Mouse (Mus musculus) ovary, postnatal 36 days (tissue): Measurements from ENCODE around the gene Grin2a.

ENCODE experiments used
- DNase-seq: peaks from one replicate; pipeline ENCODE4 v3.0.0; 2022; ENCODE audit warnings: low spot score, mixed read lengths

Gene Grin2a

DNA sequence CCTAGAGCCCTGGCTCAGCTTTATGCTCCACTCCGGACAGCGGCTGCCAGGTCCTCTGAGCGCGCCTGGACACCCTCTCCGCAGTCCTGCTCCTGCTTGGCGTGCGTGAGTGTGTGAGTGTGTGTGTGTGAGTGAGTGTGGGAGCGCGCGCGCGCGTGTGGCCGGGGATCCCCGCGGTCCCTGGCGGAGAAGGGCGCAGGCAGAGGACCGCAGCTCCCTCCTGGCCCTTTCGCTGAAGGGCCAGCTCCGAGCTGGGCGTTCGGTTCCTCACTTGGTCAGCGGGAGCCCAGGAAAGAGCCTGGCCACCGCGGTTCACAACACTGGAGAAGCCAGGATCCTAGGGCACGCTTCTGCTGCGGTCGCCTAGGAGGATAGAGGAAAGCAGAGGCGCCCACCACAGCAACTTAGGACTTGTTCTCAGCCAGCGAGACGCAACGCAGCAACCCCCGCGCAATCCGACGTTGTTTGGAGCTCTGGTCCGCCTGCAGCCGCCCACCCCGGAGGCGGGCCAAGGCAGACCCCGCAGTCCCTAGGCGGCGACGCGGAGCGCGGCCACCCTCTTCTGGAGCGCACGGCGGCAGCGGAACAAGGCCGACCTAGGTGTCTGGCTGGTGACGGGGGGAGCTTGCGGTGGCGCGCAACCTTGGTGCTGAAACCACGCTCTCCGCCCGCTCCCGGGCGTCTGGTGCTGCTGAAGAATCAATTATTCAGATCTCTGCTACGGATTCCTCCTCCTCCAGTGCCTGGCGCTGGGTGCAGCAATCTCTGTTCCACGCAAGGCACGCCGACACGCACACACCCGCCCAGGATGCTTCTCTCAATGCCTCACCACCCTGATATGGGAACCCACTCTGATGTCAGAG is at the start of gene Grin2a:
Grin2a (minus strand) TSS at position 610 of the 863 bp plus-strand sequence.
- DNase-seq, result no peak

GRCm38 (mm10) chr16:10035582-10036215 is 40.3 kb upstream of the Grin2a start:
- no peak for DNase-seq

DNA sequence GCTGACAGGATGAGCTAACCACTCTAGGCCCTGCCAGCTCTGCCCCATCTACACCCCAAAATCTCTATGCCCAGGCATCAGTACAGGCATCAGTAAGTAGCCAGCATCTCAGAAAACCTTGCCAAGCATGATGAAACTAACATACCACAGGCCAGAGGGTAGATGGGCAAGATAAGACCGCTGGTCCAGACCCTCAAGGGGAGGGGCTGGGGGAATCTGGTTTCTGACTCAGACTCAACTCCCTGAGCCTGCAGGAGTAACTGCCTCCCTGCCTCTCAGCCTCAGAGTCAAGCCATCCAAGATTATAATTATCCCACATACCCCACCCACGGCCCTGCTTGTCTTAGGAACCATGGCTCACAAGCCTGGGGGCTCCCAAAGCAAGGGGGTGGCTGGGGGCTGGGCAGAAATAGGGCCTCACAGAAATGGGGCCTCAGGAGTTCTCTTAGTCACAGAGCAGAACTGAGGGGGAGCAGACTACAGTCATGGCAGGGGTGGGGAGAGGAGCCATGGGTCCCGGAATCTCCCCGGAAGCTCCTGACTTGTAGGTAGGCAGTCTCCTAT is 38.1 kb upstream of the Grin2a start:
- DNase-seq, result no peak

DNA sequence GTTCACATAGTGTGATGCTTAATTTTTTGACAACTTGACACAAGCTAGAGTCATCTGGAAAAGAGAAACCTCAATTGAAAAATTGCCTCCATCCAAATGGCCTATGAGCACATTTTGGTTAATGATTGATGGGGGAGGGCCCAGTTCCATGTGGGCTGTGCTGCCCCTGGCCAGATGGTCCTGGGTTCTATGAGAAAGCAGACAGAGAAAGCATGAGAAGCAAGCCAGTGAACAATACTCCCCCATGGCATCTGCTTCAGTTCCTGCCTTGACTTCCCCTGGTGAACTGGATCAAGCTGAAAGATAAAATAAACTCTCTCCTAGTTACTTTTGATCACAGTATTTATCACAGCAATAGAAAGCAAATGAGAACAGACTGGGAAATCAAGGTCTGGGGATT is 36.5 kb upstream of the Grin2a start:
- DNase-seq, result no peak

DNA sequence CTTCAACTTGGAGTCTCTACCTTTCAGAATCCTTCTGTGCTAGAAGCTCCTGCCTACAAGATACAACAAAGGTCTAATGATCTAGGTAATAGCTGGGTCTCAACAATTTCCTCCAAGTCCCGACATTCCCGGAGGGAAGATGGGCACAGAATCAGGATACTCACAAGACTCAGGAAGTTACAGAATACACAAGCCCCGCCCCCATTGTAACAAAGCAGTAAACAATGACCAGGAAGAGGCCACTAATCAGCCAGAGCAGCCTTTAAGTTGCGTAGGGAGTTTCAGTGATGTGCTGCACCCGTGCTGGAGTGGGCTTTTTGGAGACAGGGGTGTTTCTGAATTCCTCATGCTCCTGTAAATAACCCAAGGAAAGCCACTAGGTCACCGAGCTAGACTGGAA is 31.4 kb upstream of the Grin2a start:
- DNase-seq, result no peak

DNA sequence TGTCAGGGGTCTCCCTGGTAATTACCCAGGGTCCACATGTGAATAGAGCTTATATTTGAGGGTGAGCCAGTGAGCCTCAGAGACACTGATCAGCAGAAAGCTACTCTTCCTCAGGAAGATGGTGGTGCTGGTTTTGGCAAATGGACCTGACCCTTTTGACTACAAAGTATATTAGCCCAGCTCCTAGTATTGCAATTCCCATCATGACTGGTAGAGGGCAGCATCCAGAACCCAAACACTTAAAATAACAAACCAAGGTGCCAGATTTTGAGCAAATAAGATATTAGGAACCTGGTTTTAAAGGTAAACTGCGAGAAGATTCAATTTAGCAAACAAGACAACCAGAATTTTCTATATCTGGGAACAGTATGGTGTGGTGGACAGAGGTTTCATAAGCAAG is 14.4 kb upstream of the Grin2a start:
- no peak for DNase-seq

GRCm38 (mm10) chr16:10005606-10006005 is 10.2 kb upstream of the Grin2a start:
- no peak for DNase-seq

DNA sequence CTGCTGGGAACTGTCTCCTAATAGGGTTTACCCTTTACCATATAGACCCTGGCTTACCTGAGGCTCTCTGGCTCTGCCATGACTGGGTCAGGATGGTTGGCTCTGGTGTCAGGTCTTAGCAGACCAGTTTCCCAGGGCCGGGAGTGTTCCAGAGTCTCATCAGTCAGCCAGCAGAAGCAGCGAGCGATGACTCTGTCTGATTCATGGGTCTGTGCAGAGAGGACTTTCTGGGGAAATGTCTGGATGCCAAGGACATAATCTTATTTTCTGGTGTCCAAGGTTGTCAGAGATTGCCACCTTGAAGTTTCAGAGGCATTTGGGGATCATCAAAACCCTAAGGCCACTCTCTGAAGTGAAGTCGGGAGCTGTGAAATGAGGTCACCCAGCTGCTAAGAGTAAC is 8.7 kb upstream of the Grin2a start:
- no peak for DNase-seq

DNA sequence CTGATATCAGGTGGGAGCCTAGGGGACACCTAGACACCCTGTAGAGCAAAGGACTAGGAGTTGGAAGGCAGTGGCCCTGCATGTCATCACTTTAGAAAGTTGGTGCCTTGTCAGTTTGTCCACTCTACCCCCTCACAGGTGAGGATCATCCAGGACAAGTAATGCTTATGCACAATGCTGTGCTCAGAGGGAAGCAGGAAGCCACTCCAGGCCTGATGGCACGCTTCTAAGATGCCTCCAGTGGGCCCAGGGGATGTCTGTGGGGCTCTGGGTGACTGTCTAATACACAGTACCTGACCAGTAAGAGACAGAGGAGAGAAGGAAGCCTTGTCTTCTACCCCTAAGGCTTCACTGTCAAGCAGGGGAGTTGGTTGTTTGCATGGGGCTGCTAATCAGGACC is 7.6 kb upstream of the Grin2a start:
- no peak for DNase-seq

DNA sequence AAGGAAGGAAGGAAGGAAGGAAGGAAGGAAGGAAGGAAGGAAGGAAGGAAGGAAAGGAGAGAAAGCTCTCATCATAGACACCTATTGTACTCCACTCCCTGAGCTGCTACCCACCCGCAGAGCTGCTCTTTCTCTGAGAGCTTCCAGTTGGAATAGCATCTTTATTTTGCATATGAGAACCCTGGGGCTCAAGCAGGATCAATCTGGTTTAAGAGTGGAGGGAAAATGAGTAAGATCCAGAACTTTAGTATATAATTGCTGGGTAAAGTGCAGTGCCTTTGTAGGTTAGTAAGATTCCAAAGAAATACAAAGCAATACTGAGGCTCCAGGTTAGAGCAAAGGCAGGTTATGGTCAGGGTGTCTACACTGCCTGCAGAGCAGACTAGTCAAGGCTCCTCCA is 6.2 kb upstream of the Grin2a start:
- DNase-seq, result no peak

- DNase-seq, result no peak
These were observed 4.6 kb upstream of the Grin2a start for GRCm38 (mm10) chr16:9999926-10000325.

GRCm38 (mm10) chr16:9997931-9998330 is 2.6 kb upstream of the Grin2a start:
- no peak for DNase-seq

DNA sequence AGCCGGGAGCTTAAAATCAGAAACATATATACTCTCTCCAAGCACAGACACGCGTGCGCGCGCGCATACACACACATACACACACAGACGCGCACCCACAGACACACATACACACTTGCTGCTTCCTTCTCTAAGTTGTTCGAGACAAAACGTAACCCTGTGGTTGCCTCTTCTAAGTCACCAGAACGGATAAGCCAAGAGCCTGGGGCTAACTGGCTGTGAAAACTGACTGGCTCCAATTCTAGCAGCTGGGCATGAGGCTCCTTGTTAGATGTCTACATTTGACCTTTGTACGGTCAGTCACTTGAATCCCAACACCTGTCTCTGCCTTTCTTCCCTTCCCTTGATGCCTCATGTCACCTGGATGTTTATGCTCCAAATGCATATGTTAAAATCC is 452 bp upstream of the Grin2a start:
- no peak for DNase-seq

DNA sequence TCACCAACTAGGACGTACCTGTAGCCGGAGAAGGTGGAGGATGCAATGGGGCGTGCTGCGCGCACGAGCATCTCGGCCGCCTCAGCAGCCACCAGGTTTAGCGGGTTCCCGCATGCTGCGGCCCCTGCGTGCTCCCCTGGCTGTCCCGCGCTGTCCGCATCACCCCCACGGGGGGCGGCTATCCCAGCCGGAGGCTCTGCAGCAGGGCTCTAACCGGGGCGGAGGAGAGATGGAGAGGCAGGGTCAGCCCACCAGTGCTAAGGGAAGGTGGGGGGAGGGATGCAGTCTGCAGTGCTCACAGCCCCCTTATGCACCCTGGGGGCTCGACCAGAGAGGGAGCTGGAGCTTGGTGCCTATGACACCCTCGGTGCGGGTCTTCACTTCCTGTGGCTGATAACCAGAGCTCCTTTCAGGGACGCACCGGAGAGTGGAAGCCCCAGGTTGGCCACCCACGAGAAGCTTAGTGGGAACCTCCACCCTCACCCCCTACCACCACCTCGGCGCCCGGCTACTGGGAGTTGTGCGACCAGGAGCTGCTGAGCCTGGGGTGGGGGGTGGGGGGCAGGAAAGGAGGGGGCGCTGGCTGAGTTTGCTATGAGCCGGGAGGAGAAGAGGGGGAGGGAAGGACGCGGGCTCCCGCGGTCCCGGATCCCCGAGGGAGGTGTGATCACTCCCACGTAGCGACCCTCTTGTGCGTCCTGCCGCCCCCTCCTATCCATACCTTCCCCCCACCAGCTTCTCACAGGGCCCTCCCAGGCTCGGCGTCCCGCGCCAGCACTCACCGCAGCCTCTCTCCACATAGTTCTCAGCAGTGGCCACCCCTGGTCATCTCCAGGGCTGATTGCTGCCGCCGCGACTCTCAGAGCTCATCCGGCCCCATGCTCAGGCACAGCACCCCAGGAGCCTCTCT is 1.1 kb downstream of the Grin2a start:
- DNase-seq, result no peak

- peak; percentile 34 for DNase-seq
These were observed 1.9 kb downstream of the Grin2a start for GRCm38 (mm10) chr16:9993255-9994040.

DNA sequence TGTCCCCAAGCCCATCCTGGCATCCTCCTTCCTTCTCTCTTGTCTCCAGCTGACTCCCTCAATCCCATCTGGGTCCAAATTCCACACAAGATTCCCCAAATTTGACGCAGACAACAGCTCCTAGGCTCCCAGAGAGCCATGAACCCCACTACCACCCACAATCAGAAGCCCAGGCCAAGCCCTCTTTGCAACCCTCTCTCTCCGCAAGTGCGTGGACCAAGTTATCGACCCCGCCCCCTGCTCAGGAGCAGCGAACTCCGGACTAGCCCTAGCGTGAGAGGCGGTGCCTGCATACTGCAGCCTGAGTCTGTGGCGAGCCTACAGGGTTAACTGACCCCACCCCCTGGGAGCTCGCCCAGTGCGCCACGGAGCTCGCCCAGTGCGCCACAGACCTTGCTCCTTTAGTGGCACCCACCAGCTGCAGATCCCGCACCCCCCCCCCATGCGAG is 2.6 kb downstream of the Grin2a start:
- DNase-seq, result no peak

- no peak for DNase-seq
These were observed 3.1 kb downstream of the Grin2a start for GRCm38 (mm10) chr16:9992076-9992772.

- DNase-seq, result no peak
These were observed 10.3 kb downstream of the Grin2a start for GRCm38 (mm10) chr16:9985041-9985440.

DNA sequence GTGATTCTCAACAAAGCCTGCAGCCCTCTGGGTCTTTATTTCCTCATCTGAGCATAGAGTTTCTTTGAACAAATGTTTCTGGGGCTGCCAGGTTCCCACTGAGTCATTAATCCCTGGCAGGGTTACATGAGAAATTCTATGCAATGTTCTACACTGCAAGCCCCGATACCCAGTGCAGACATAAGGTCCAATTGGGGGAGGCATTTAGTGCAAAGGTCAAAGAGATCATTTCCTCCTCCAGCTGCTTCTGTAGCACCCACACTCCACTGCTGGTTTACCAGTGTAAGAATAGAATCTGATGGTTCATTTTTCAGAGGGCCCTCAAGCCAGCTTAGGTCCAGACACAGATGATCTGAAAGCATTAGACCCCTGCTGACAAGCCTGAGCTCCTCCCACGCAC is 14.7 kb downstream of the Grin2a start:
- no peak for DNase-seq

GRCm38 (mm10) chr16:9978173-9978572 is 17.2 kb downstream of the Grin2a start:
- DNase-seq, result no peak

- no peak for DNase-seq
These were observed 22.7 kb downstream of the Grin2a start for GRCm38 (mm10) chr16:9972705-9973104.
